Mouse (Mus musculus) heart, postnatal 0 days (tissue): ENCODE measurements around the gene Sbno2. TPM values are rescaled to one million over a fixed set of nuclear protein-coding genes. Genes with fewer than 3 reads are reported as not detected.

ENCODE experiments used
- ATAC-seq: fragments of 200-750 bp; cut with Nextera tagmentation; 2 replicates; pipeline ENCODE4 v1.8.0; 2017; ENCODE audit warnings: low read depth, moderate number of reproducible peaks, moderate library complexity; ENCODE audit not compliant: insufficient read depth
- DNase-seq: peaks from one replicate; pipeline ENCODE4 v3.0.0-alpha.2; 2016; ENCODE audit warnings: low spot score
- H3K27ac ChIP-seq: fragments of 300-500 bp; sonication (generic); 2 replicates; pipeline ENCODE4 v1.5.1; 2014; ENCODE audit warnings: low read depth, mild to moderate bottlenecking
- H3K27me3 ChIP-seq: fragments of 300-500 bp; sonication (generic); 2 replicates; pipeline ENCODE4 v1.6.1; 2014; ENCODE audit warnings: low read length, mixed read lengths; ENCODE audit not compliant: control insufficient read depth, insufficient read depth
- H3K36me3 ChIP-seq: fragments of 300-500 bp; sonication (generic); replicated peaks from 2 replicates; pipeline ENCODE4 v1.6.1; 2014; ENCODE audit warnings: low read length, mixed read lengths; ENCODE audit not compliant: control insufficient read depth, insufficient read depth
- H3K4me1 ChIP-seq: fragments of 300-500 bp; sonication (generic); 2 replicates; pipeline ENCODE4 v1.6.1; 2014; ENCODE audit warnings: antibody characterized with exemption; ENCODE audit not compliant: control insufficient read depth, insufficient read depth
- H3K4me2 ChIP-seq: fragments of 300-500 bp; sonication (generic); 2 replicates; pipeline ENCODE4 v1.6.1; 2014; ENCODE audit warnings: low read depth, mild to moderate bottlenecking, low read length, moderate library complexity
- H3K4me3 ChIP-seq: fragments of 300-500 bp; sonication (generic); 2 replicates; pipeline ENCODE4 v1.5.1; 2014; ENCODE audit warnings: low read depth, low read length
- H3K9ac ChIP-seq: fragments of 300-500 bp; sonication (generic); replicated peaks from 2 replicates; pipeline ENCODE4 v1.6.1; 2014; ENCODE audit warnings: low read depth, low read length, mixed read lengths
- H3K9me3 ChIP-seq: fragments of 300-500 bp; sonication (generic); replicated peaks from 2 replicates; pipeline ENCODE4 v1.6.1; 2016; ENCODE audit warnings: low read length; ENCODE audit not compliant: control insufficient read depth
- CTCF ChIP-seq: IDR thresholded peaks from 2 replicates; pipeline ENCODE4 v1.5.1; 2016; ENCODE audit warnings: antibody characterized with exemption, control low read depth, low read depth
- EP300 ChIP-seq: IDR thresholded peaks from 2 replicates; pipeline ENCODE4 v1.6.1; 2016; ENCODE audit warnings: antibody characterized with exemption, low read depth
- WGBS: fragments of 180-500 bp; shearing (Covaris S2); extraction: QIAGEN DNeasy Blood & Tissue Kit; methylation state at CpG from one replicate; pipeline ENCODE4 v1.1.7; 2014; 5-methylcytosine and 5-hydroxymethylcytosine counted together
- polyA plus RNA-seq: library from polyadenylated mRNA; unstranded; fragments of >200 nt; fragmentation: Nextera tagmentation; extraction: Ambion mirVana; gene quantifications from 2 replicates; pipeline ENCODE4 v1.2.1, GENCODE M21; 2015
- total RNA-seq: library from RNA; depleted of rRNA; stranded (reverse); fragments of >200 nt; gene quantifications from 2 replicates; pipeline ENCODE4 v1.2.3, GENCODE M21; 2014; ENCODE audit warnings: low replicate concordance

Gene Sbno2
- total and polyA plus RNA-seq, 2 experiments from 2014 or later: 6.3 to 21.1 TPM

DNA sequence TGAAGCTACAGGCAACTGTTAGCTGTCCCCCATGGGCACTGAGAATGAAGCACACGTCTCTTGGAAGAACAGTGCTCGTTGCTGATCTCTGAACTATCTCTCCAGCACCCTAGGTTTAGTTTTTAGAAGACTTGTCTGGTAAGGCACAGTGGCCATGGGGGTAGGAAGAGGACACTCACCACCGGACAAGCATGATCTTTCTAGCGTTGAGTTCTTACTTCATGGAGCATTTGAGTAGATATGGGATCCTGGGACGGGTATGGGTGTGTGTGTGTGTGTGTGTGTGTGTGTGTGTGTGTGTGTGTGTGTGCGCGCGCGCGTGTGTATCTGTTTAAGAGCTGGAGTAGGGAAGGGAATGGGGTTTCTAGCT lies 35.3 kb upstream of the Sbno2 start, which contains the start of gene Cbarp:
Gene Cbarp, minus strand, starts transcription at position 170 of the 370 bp plus-strand sequence.
- H3K27me3 ChIP-seq: peaks cover 22% of the 10 kb centered on the region; the same call in 1 of the 2 replicates
- peak within 1 kb of the TSS; percentile 64 for H3K4me3 ChIP-seq
- H3K9ac ChIP-seq: no peak within 1 kb of the TSS; the same call in 1 of the 2 replicates
- peak within 1 kb of the TSS; percentile 99 for H3K4me2 ChIP-seq
- ATAC-seq (no peak), DNase-seq (no peak)
- no peak for TF ChIP-seq CTCF
- TF ChIP-seq EP300: no peak
- 79% methylated on average over 10 of the region's 10 CpGs for WGBS
- peak within 1 kb of the TSS; percentile 81 for H3K27ac ChIP-seq
- H3K9me3 ChIP-seq: no peaks in the 10 kb centered on the region
- peaks cover 27% of the 10 kb centered on the region for H3K4me1 ChIP-seq
- H3K36me3 ChIP-seq: peaks cover 24% of the 10 kb centered on the region

- no peak for DNase-seq
- H3K9me3 ChIP-seq: no peaks in the 10 kb centered on the region
These were observed 34.7 kb upstream of the Sbno2 start for GRCm38 (mm10) chr10:80139975-80140665.

GRCm38 (mm10) chr10:80139439-80139775 lies 34.0 kb upstream of the Sbno2 start:
- H3K27ac ChIP-seq: no peak overlapping the region
- 1% methylated on average over 7 of the region's 10 CpGs for WGBS
- ATAC-seq (no peak), DNase-seq (no peak)
- peaks cover 25% of the 10 kb centered on the region for H3K4me1 ChIP-seq
- peaks cover 22% of the 10 kb centered on the region; the same call in 1 of the 2 replicates for H3K27me3 ChIP-seq
- peak overlapping the region; percentile 99 for H3K4me2 ChIP-seq
- peak overlapping the region; percentile 67 for H3K4me3 ChIP-seq
- no peak for TF ChIP-seq CTCF
- no peak for TF ChIP-seq EP300
- no peaks in the 10 kb centered on the region for H3K9me3 ChIP-seq
- peaks cover 11% of the 10 kb centered on the region for H3K36me3 ChIP-seq
- H3K9ac ChIP-seq: peak overlapping the region; percentile 63

More at GRCm38 (mm10) chr10:80139975-80140665, 34.7 kb upstream of the Sbno2 start:
- TF ChIP-seq EP300 (no peak), CTCF (no peak)
- H3K27ac ChIP-seq: no peak overlapping the region
- WGBS: 71% methylated on average over 11 of the region's 11 CpGs
- H3K4me2 ChIP-seq: no peak overlapping the region
- no peak for ATAC-seq
- H3K27me3 ChIP-seq: peaks cover 22% of the 10 kb centered on the region; the same call in 1 of the 2 replicates
- peaks cover 18% of the 10 kb centered on the region for H3K36me3 ChIP-seq
- no peak overlapping the region for H3K9ac ChIP-seq
- H3K4me1 ChIP-seq: peaks cover 25% of the 10 kb centered on the region
- no peak overlapping the region for H3K4me3 ChIP-seq

- H3K27me3 ChIP-seq: peaks cover 22% of the 10 kb centered on the region; the same call in 1 of the 2 replicates
- peak within 1 kb of the TSS; percentile 63 for H3K9ac ChIP-seq
- ATAC-seq: no peak
- no peaks in the 10 kb centered on the region for H3K9me3 ChIP-seq
- H3K4me2 ChIP-seq: peak within 1 kb of the TSS; percentile 99
- peaks cover 29% of the 10 kb centered on the region for H3K4me1 ChIP-seq
- TF ChIP-seq CTCF (no peak), EP300 (no peak; the same call in 1 of the 2 replicates)
- peak within 1 kb of the TSS; percentile 67 for H3K4me3 ChIP-seq
- no peak for DNase-seq
- under 1% methylated on average over 76 of the region's 94 CpGs for WGBS
- H3K27ac ChIP-seq: no peak within 1 kb of the TSS
- peaks cover 5% of the 10 kb centered on the region for H3K36me3 ChIP-seq
These were observed 33.4 kb upstream of the Sbno2 start, which contains the start of gene Atp5d for GRCm38 (mm10) chr10:80138553-80139438. Gene Atp5d, plus strand, starts transcription at chr10:80138632.

- peaks cover 22% of the 10 kb centered on the region for H3K4me1 ChIP-seq
- TF ChIP-seq EP300 (no peak), CTCF (no peak)
- H3K9me3 ChIP-seq: no peaks in the 10 kb centered on the region
- peak overlapping the region; percentile 67 for H3K4me3 ChIP-seq
- peak overlapping the region; percentile 99 for H3K4me2 ChIP-seq
- WGBS: 7% methylated on average over 32 of the region's 33 CpGs
- H3K9ac ChIP-seq: no peak overlapping the region; the same call in 1 of the 2 replicates
- no peak overlapping the region for H3K27ac ChIP-seq
- DNase-seq (no peak), ATAC-seq (no peak)
- peaks cover 22% of the 10 kb centered on the region; the same call in 1 of the 2 replicates for H3K27me3 ChIP-seq
- H3K36me3 ChIP-seq: no peaks in the 10 kb centered on the region
These were observed 32.5 kb upstream of the Sbno2 start for GRCm38 (mm10) chr10:80137626-80138552.
